Mouse (Mus musculus) MEL (cell line): Measurements from ENCODE around the gene Foxj3. TPM values are rescaled to one million over a fixed set of nuclear protein-coding genes. Genes with fewer than 3 reads are reported as not detected.

Source experiments
- DNase-seq: peaks from one replicate; pipeline ENCODE4 v3.0.0; 2011; ENCODE audit warnings: low read depth, low spot score
- H3K27ac ChIP-seq: 2 replicates; pipeline ENCODE4 v1.5.1; 2012; ENCODE audit warnings: low read depth, mild to moderate bottlenecking, control low read depth, low read length, moderate library complexity; ENCODE audit not compliant: control insufficient read depth
- H3K27me3 ChIP-seq, 2 experiments: fragments of 150-350 bp in 1 of 2; sonication (generic) in 1 of 2; 2 replicates each; pipeline ENCODE4 v1.6.1; 2012; ENCODE audit warnings: low read length in 2 of 2, mild to moderate bottlenecking in 2 of 2, improper control_type of control experiment in 1 of 2, moderate library complexity in 1 of 2; ENCODE audit not compliant: insufficient read depth in 2 of 2, control insufficient read depth in 1 of 2
- H3K36me3 ChIP-seq, 2 experiments: 2 replicates each; pipeline ENCODE4 v1.6.1; 2012 to 2014; ENCODE audit warnings: low read length in 2 of 2, improper control_type of control experiment in 1 of 2, inconsistent platforms in 1 of 2, mild to moderate bottlenecking in 1 of 2; ENCODE audit not compliant: insufficient read depth in 2 of 2, control insufficient read depth in 1 of 2
- H3K4me1 ChIP-seq, 2 experiments: fragments of 150-350 bp in 1 of 2; sonication (generic) in 1 of 2; 2 replicates each; pipeline ENCODE4 v1.6.1; 2012; ENCODE audit warnings: low read length in 2 of 2, improper control_type of control experiment in 1 of 2, mild to moderate bottlenecking in 1 of 2; ENCODE audit not compliant: insufficient read depth in 2 of 2, control insufficient read depth in 1 of 2
- H3K4me3 ChIP-seq, 2 experiments: fragments of 150-350 bp in 1 of 2; sonication (generic) in 1 of 2; 2 replicates each; pipeline ENCODE4 v1.5.1; 2012; ENCODE audit warnings: low read depth in 2 of 2, low read length in 2 of 2, mild to moderate bottlenecking in 2 of 2, moderate library complexity in 2 of 2, control low read depth in 1 of 2, improper control_type of control experiment in 1 of 2; ENCODE audit not compliant: control insufficient read depth in 1 of 2, insufficient read depth in 1 of 2
- H3K79me2 ChIP-seq: 2 replicates; pipeline ENCODE4 v1.6.1; 2012; ENCODE audit warnings: mild to moderate bottlenecking, low read length, moderate library complexity; ENCODE audit not compliant: control insufficient read depth, poor library complexity, insufficient read depth
- H3K9ac ChIP-seq: 2 replicates; pipeline ENCODE4 v1.6.1; 2012; ENCODE audit warnings: low read depth, mild to moderate bottlenecking, control low read depth, low read length, moderate library complexity; ENCODE audit not compliant: control insufficient read depth, poor library complexity, severe bottlenecking
- H3K9me3 ChIP-seq: fragments of 150-350 bp; sonication (generic); replicated peaks from 2 replicates; pipeline ENCODE4 v1.6.1; 2012; ENCODE audit warnings: mild to moderate bottlenecking, low read length, improper control_type of control experiment, moderate library complexity; ENCODE audit not compliant: insufficient read depth
- CHD1 ChIP-seq: IDR thresholded peaks from 2 replicates; pipeline ENCODE4 v1.6.1; 2012; ENCODE audit warnings: low read depth, mild to moderate bottlenecking, inconsistent platforms, low read length, improper control_type of control experiment
- CTCF ChIP-seq, 3 experiments: IDR thresholded peaks in 2 of 3; conservative IDR thresholded peaks in 1 of 3; 2 replicates each; pipeline ENCODE4 v1.5.1; 2011 to 2012; ENCODE audit warnings: low read length in 3 of 3, low read depth in 2 of 3, mild to moderate bottlenecking in 2 of 3, improper control_type of control experiment in 1 of 3, inconsistent platforms in 1 of 3, mixed read lengths in 1 of 3, moderate library complexity in 1 of 3; ENCODE audit not compliant: control insufficient read depth in 1 of 3, insufficient read depth in 1 of 3, poor library complexity in 1 of 3, severe bottlenecking in 1 of 3
- E2F4 ChIP-seq: IDR thresholded peaks from 2 replicates; pipeline ENCODE4 v1.6.1; 2011; ENCODE audit warnings: low read depth, low read length, improper control_type of control experiment, borderline replicate concordance
- ELF1 ChIP-seq: IDR thresholded peaks from 2 replicates; pipeline ENCODE4 v1.6.1; 2014; ENCODE audit warnings: low read depth, mild to moderate bottlenecking, inconsistent platforms, low read length, improper control_type of control experiment, moderate library complexity
- EP300 ChIP-seq, 2 experiments: IDR thresholded peaks; 2 replicates each; pipeline ENCODE4 v1.6.1; 2011; ENCODE audit warnings: improper control_type of control experiment in 2 of 2, low read length in 2 of 2, low read depth in 1 of 2, mild to moderate bottlenecking in 1 of 2
- ETS1 ChIP-seq: IDR thresholded peaks from 2 replicates; pipeline ENCODE4 v1.6.1; 2012; ENCODE audit warnings: low read depth, mild to moderate bottlenecking, inconsistent platforms, low read length, improper control_type of control experiment, moderate library complexity
- GABPA ChIP-seq: IDR thresholded peaks from 2 replicates; pipeline ENCODE4 v1.6.1; 2012; ENCODE audit warnings: low read depth, mild to moderate bottlenecking, inconsistent platforms, low read length, improper control_type of control experiment, moderate library complexity
- GATA1 ChIP-seq: IDR thresholded peaks from 2 replicates; pipeline ENCODE4 v1.6.1; 2011; ENCODE audit warnings: low read depth, low read length, improper control_type of control experiment
- HCFC1 ChIP-seq: IDR thresholded peaks from 2 replicates; pipeline ENCODE4 v1.6.1; 2012; ENCODE audit warnings: low read depth, mild to moderate bottlenecking, inconsistent platforms, low read length, improper control_type of control experiment, moderate library complexity
- KAT2A ChIP-seq: conservative IDR thresholded peaks from 2 replicates; pipeline ENCODE4 v1.6.1; 2012; ENCODE audit warnings: low read depth, low read length, improper control_type of control experiment, inconsistent platforms
- MAFK ChIP-seq: IDR thresholded peaks from 2 replicates; pipeline ENCODE4 v1.6.1; 2011; ENCODE audit warnings: low read depth, mild to moderate bottlenecking, low read length, improper control_type of control experiment, borderline replicate concordance
- MAX ChIP-seq: IDR thresholded peaks from 2 replicates; pipeline ENCODE4 v1.6.1; 2011; ENCODE audit warnings: low read length, improper control_type of control experiment
- MAZ ChIP-seq: IDR thresholded peaks from 2 replicates; pipeline ENCODE4 v1.6.1; 2012; ENCODE audit warnings: low read depth, mild to moderate bottlenecking, inconsistent platforms, low read length, improper control_type of control experiment
- MEF2A ChIP-seq: IDR thresholded peaks from 2 replicates; pipeline ENCODE4 v1.6.1; 2014; ENCODE audit warnings: low read depth, mild to moderate bottlenecking, inconsistent platforms, low read length, improper control_type of control experiment; ENCODE audit not compliant: poor library complexity, insufficient replicate concordance, severe bottlenecking; ENCODE audit errors: extremely low read depth
- NELFE ChIP-seq: IDR thresholded peaks from 2 replicates; pipeline ENCODE4 v1.6.1; 2011; ENCODE audit warnings: low read depth, low read length, improper control_type of control experiment
- NRF1 ChIP-seq: IDR thresholded peaks from 2 replicates; pipeline ENCODE4 v1.6.1; 2014; ENCODE audit warnings: low read depth, mild to moderate bottlenecking, inconsistent platforms, low read length, improper control_type of control experiment, moderate library complexity; ENCODE audit not compliant: poor library complexity, insufficient read depth, severe bottlenecking
- POLR2A ChIP-seq, 2 experiments: IDR thresholded peaks; 2 replicates each; pipeline ENCODE4 v1.6.1; 2011 to 2012; ENCODE audit warnings: low read length in 2 of 2, mild to moderate bottlenecking in 2 of 2, control low read depth in 1 of 2, improper control_type of control experiment in 1 of 2, low read depth in 1 of 2, moderate library complexity in 1 of 2; ENCODE audit not compliant: control insufficient read depth in 1 of 2, insufficient read depth in 1 of 2, poor library complexity in 1 of 2
- POLR2AphosphoS2 ChIP-seq: IDR thresholded peaks from 2 replicates; pipeline ENCODE4 v1.6.1; 2011; ENCODE audit warnings: low read length, improper control_type of control experiment
- RAD21 ChIP-seq: IDR thresholded peaks from 2 replicates; pipeline ENCODE4 v1.6.1; 2011; ENCODE audit warnings: mild to moderate bottlenecking, low read depth, low read length, improper control_type of control experiment
- RCOR1 ChIP-seq: IDR thresholded peaks from 2 replicates; pipeline ENCODE4 v1.6.1; 2012; ENCODE audit warnings: low read depth, mild to moderate bottlenecking, inconsistent platforms, low read length, improper control_type of control experiment
- TAL1 ChIP-seq: IDR thresholded peaks from 2 replicates; pipeline ENCODE4 v1.6.1; 2012; ENCODE audit warnings: mild to moderate bottlenecking, inconsistent platforms, low read length, moderate library complexity, mixed read lengths
- TBP ChIP-seq: IDR thresholded peaks from 2 replicates; pipeline ENCODE4 v1.8.0; 2011; ENCODE audit warnings: low read depth, low read length, improper control_type of control experiment
- TCF12 ChIP-seq: IDR thresholded peaks from 2 replicates; pipeline ENCODE4 v1.6.1; 2014; ENCODE audit warnings: low read depth, mild to moderate bottlenecking, inconsistent platforms, low read length, improper control_type of control experiment, moderate library complexity
- USF1 ChIP-seq: IDR thresholded peaks from 2 replicates; pipeline ENCODE4 v1.6.1; 2014; ENCODE audit warnings: low read depth, mild to moderate bottlenecking, inconsistent platforms, low read length, improper control_type of control experiment, moderate library complexity
- USF2 ChIP-seq, 2 experiments: IDR thresholded peaks; 2 replicates each; pipeline ENCODE4 v1.6.1; 2011 to 2012; ENCODE audit warnings: improper control_type of control experiment in 2 of 2, low read length in 2 of 2, borderline replicate concordance in 1 of 2, inconsistent platforms in 1 of 2, low read depth in 1 of 2, mild to moderate bottlenecking in 1 of 2; ENCODE audit not compliant: insufficient read depth in 1 of 2
- ZMIZ1 ChIP-seq: IDR thresholded peaks from 2 replicates; pipeline ENCODE4 v1.6.1; 2012; ENCODE audit warnings: low read depth, mild to moderate bottlenecking, inconsistent platforms, low read length, improper control_type of control experiment, moderate library complexity
- ZNF384 ChIP-seq: IDR thresholded peaks from 2 replicates; pipeline ENCODE4 v1.6.1; 2012; ENCODE audit warnings: low read depth, mild to moderate bottlenecking, inconsistent platforms, low read length, improper control_type of control experiment
- polyA plus RNA-seq, 2 experiments: library from polyadenylated mRNA; stranded (reverse) in 1 of 2; unstranded in 1 of 2; fragments of >175 nt in 1 of 2; fragments of >200 nt in 1 of 2; gene quantifications; 2 replicates each; pipeline versions ENCODE4 v1.2.1 to v1.2.4; 2012; ENCODE audit warnings: low replicate concordance in 2 of 2, low read depth in 1 of 2; ENCODE audit not compliant: insufficient read length in 2 of 2, insufficient read depth in 1 of 2, missing spikeins in 1 of 2
- total RNA-seq: library from RNA; depleted of rRNA; stranded (reverse); fragments of 300-350 nt; gene quantifications from 2 replicates; pipeline ENCODE4 v1.2.3, GENCODE M21; 2012

Gene Foxj3
- total and polyA plus RNA-seq, 3 experiments = 11.0 to 27.0 TPM; not detected in 1

- TF ChIP-seq USF1 (peak; percentile 100), E2F4 (no peak), GATA1 (peak; percentile 99), GABPA (no peak), TCF12 (peak; percentile 88), EP300 (IDR thresholded peaks at IDR 0.05; ENCODE audit: low read depth in 1 of 2, low read length in 2 of 2) (peak; percentile 94 to 96), USF2 (IDR thresholded peaks at IDR 0.05; ENCODE audit: borderline replicate concordance in 1 of 2, insufficient read depth in 1 of 2, low read depth in 1 of 2, low read length in 2 of 2) (peak; percentile 83 to 95)
These were observed 72.7 kb downstream of the Foxj3 start (continued) for GRCm38 (mm10) chr4:119609488-119609887.

DNA sequence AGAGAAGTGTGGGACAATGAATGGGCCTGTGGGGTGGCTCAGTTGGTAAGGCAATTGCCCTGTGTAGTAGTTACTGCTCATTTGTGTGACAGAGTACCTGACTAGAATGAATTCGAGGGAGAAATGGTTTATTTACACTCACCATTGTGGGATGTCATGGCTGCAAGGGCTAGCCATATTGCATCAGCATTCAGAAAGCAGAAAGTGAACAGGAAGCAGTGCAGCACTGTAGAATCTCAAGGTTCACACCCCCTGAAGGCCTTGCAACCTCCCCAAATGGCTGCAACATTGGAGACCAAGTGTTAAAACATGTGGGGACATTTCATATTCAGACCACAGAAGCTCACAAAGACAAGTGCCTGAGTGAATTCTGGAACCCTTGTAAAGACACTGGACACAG lies 77.3 kb downstream of the Foxj3 start:
- peak; percentile 54 for DNase-seq

DNA sequence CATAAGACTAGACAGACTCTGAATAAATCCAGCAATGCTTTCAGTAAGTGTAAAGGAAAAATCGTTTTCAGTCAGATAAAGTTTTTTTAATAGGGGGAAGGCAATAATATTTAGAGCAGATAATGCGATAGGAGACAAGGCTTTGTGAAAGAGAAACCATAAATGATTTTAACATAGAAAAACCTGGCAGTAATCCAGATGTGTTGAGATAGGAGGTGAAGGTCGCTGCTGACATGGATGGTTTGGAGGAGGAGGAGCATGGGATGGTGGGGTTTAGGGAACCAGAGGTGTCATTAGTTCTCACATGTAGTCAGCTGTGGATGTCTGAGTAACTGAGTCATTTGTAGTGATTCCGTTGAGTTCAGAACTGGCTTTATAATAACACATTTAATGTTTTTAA lies 77.9 kb downstream of the Foxj3 start:
- H3K9me3 ChIP-seq = no peaks in the 10 kb centered on the region
- H3K9ac ChIP-seq = no peak overlapping the region; the same call in 1 of the 2 replicates
- peaks cover 7 to 44% of the 10 kb centered on the region in 2 experiments for H3K36me3 ChIP-seq
- no peak for TF ChIP-seq HCFC1
- no peak for TF ChIP-seq TBP
- TF ChIP-seq ZMIZ1 = no peak
- no peak for TF ChIP-seq CTCF (IDR thresholded peaks at IDR 0.05 in 2 of 3, conservative IDR thresholded peaks at IDR 0.05 in 1 of 3; ENCODE audit: control insufficient read depth in 1 of 3, insufficient read depth in 1 of 3, low read depth in 2 of 3, low read length in 3 of 3, poor library complexity in 1 of 3, severe bottlenecking in 1 of 3)
- TF ChIP-seq USF1 = no peak
- TF ChIP-seq RAD21 = no peak
- no peak for TF ChIP-seq GABPA
- TF ChIP-seq RCOR1 = peak; percentile 89
- TF ChIP-seq POLR2AphosphoS2 = no peak
- peak; percentile 70 for TF ChIP-seq ETS1
- no peak for TF ChIP-seq MAZ
- no peak for TF ChIP-seq ELF1
- TF ChIP-seq E2F4 = no peak
- TF ChIP-seq EP300 (IDR thresholded peaks at IDR 0.05; ENCODE audit: low read depth in 1 of 2, low read length in 2 of 2) = 0 out of 4 replicates have a peak, but pooled peaks of 1 of the 2 experiments have one; percentile 18
- no peak for TF ChIP-seq NELFE
- no peak for TF ChIP-seq POLR2A (IDR thresholded peaks at IDR 0.05; ENCODE audit: control insufficient read depth in 1 of 2, insufficient read depth in 1 of 2, low read depth in 1 of 2, low read length in 2 of 2, poor library complexity in 1 of 2)
- TF ChIP-seq TAL1 = no peak
- TF ChIP-seq GATA1 = peak; percentile 35
- TF ChIP-seq KAT2A = no peak
- no peak for TF ChIP-seq MEF2A
- 0 out of 2 replicates have a peak, but pooled peaks have one; percentile 20 for TF ChIP-seq ZNF384
- no peak for TF ChIP-seq MAFK
- no peak for TF ChIP-seq CHD1
- no peak for TF ChIP-seq MAX
- TF ChIP-seq, all 39 proteins: peak for 5
- no peak overlapping the region; the same call in 1 of the 2 replicates for H3K27ac ChIP-seq
- H3K79me2 ChIP-seq = peaks cover 6% of the 10 kb centered on the region
- H3K27me3 ChIP-seq = no peaks in the 10 kb centered on the region
- no peak overlapping the region for H3K4me3 ChIP-seq
- DNase-seq = peak; percentile 62
- peaks cover 20% of the 10 kb centered on the region in 2 experiments for H3K4me1 ChIP-seq

More for the DNA sequence above, 77.3 kb downstream of the Foxj3 start:
- 0 out of 4 replicates have a peak, but pooled peaks of 1 of the 2 experiments have one; percentile 7 for TF ChIP-seq EP300 (IDR thresholded peaks at IDR 0.05; ENCODE audit: low read depth in 1 of 2, low read length in 2 of 2)
- TF ChIP-seq NRF1 = no peak
- Histone ChIP-seq H3K27ac (peak overlapping the region; percentile 71), H3K9me3 (no peaks in the 10 kb centered on the region), H3K36me3 (peaks cover 5 to 47% of the 10 kb centered on the region in 2 experiments), H3K4me3 (no peak overlapping the region), H3K4me1 (peaks cover 21% of the 10 kb centered on the region in 2 experiments), H3K27me3 (no peaks in the 10 kb centered on the region), H3K79me2 (peaks cover 6% of the 10 kb centered on the region), H3K9ac (peak overlapping the region; percentile 52)
